ENCODE assay signal across 26 mouse cellular contexts in genomic region chr9:70491176-70491575, GRCm38 (mm10).
"Had no signal": no experiment of that assay in that cellular context is flagged by ENCODE, and none has a peak within 500 bp of the region (broad histone marks: within the 10 kb centered on the region; RNA-seq: fewer than 3 reads in every experiment).

No protein-coding gene starts in this region.

- H3K27me3 ChIP-seq: heart, embryonic 12.5 days; hindbrain, embryonic 12.5 days; intestine, embryonic 15.5 days; kidney, embryonic 15.5 days; limb, embryonic 13.5 days; limb, embryonic 15.5 days; liver, embryonic 12.5 days had no signal

- H3K4me3 ChIP-seq: heart, embryonic 10.5 days; heart, embryonic 12.5 days; hindbrain, embryonic 10.5 days; hindbrain, embryonic 12.5 days; intestine, embryonic 15.5 days; kidney, embryonic 15.5 days; limb, embryonic 13.5 days; limb, embryonic 15.5 days; liver, embryonic 12.5 days had no signal

- H3K4me1 ChIP-seq: hindbrain, embryonic 10.5 days; hindbrain, embryonic 12.5 days; intestine, embryonic 15.5 days; kidney, embryonic 15.5 days; limb, embryonic 13.5 days; limb, embryonic 15.5 days had no signal

- H3K36me3 ChIP-seq: hindbrain, embryonic 12.5 days had no signal

- ATAC-seq: hindbrain, embryonic 16.5 days; inflammation-experienced regulatory T-cells, adult 6 months; intestine, embryonic 15.5 days; liver, embryonic 12.5 days had no signal

- DNase-seq: gastrocnemius, postnatal 10 days; gastrocnemius, postnatal 25 days; heart, postnatal 10 days; heart, postnatal 4 days; kidney, adult 11 months; kidney, adult 2 months; kidney, adult 9 months; kidney, postnatal 14 days; kidney, postnatal 36 days; layer of hippocampus, adult 9-11 months; layer of hippocampus, postnatal 36 days; left cerebral cortex, postnatal 4 days had no signal

- H3K27ac ChIP-seq: heart, embryonic 10.5 days; hindbrain, embryonic 10.5 days; hindbrain, embryonic 12.5 days; hindbrain, embryonic 14.5 days; intestine, embryonic 15.5 days; kidney, embryonic 15.5 days; kidney, postnatal 0 days; limb, embryonic 13.5 days; limb, embryonic 15.5 days; liver, embryonic 12.5 days; liver, embryonic 14.5 days had no signal

- H3K9ac ChIP-seq: heart, embryonic 12.5 days; hindbrain, embryonic 12.5 days; hindbrain, embryonic 14.5 days; intestine, embryonic 15.5 days; kidney, embryonic 15.5 days; limb, embryonic 13.5 days; limb, embryonic 15.5 days; liver, embryonic 12.5 days had no signal

- H3K4me2 ChIP-seq: heart, embryonic 12.5 days; hindbrain, embryonic 12.5 days; hindbrain, embryonic 14.5 days; intestine, embryonic 15.5 days; kidney, embryonic 15.5 days; limb, embryonic 13.5 days; limb, embryonic 15.5 days; liver, embryonic 12.5 days had no signal

- H3K9me3 ChIP-seq: heart, embryonic 10.5 days; heart, embryonic 12.5 days; hindbrain, embryonic 10.5 days; hindbrain, embryonic 12.5 days; intestine, embryonic 15.5 days; kidney, embryonic 15.5 days; limb, embryonic 13.5 days; limb, embryonic 15.5 days; liver, embryonic 12.5 days had no signal
